Mouse (Mus musculus) heart, postnatal 25 days (tissue): ENCODE measurements at regions not wholly inside any gene's neighbourhood (a gene's known extent, or its start where the extent isn't known, plus 50 kb on each side); places are given as distances from the start of the nearest gene placed in this dataset.

ENCODE experiments used
- DNase-seq: peaks from one replicate; pipeline ENCODE4 v3.0.0; 2022; ENCODE audit warnings: low spot score
- intact Hi-C: fragments of 180-260 bp; cut with DNase I; formaldehyde crosslinking; loops from one replicate; pipeline ENCODE4 v1.15.1; 2025

DNA sequence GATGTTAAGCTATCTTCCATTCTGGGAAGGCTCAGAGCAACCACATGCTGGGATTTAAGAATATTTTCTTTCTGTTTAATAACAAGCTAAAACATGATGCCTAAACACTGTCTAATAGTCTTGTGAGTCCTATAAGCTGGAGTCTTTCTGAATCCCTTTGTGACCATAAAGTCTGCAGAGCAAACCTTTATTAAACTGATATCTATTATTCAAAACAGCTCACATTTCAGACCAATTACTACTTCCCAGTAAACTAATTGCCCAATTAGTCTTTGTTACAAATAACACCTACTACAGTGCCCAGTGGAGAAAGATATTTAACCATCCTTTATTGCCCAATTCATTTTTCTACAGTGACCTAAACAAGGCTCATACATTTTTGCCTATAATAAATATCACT, 277.7 kb downstream of the Stxbp6 start:
- intact Hi-C loops = no loop called here
- DNase-seq = no peak

DNA sequence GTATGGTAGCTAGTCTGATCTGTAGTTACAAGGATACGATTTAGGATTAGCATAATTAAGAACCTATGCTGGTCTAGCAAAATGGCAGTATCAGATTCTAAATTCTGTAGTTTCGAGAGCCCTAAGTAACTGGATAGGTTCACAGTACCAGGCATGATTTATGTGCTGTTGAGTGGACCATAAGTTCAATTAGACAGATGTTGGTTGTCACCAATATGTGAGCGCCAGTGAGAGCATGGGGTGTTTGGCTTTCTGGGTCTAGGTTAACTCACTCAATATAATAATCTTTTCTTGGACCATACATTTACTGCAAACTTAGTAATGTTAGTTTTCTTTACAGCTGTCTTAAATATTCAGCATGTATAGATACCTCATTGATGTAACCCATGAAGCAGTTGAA, 323.8 kb downstream of the Stxbp6 start:
- no peak for DNase-seq
- intact Hi-C loops = no loop called here

DNA sequence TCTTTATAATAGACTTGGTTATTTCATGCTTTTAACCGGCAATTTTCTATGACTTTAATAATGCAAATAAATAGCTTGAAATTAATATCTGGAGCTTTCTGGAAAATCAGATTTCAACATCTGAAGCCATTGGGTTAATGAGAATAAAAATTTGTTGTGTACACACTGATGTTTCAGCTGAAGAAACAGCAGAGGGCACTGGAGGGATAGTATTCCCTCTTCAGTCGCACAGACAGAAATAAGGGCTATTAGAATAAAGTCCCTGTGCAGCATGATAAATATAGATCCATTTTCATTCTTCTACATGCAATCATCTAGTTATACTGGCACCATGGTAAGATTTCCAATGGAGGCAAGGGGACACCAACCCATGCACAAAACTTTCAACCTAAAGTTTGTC, 347.7 kb downstream of the Stxbp6 start:
- intact Hi-C loops = loop anchor here (5.0 kb wide), 1 partner anchor 436 kb away; no protein-coding TSS in a partner anchor
- no peak for DNase-seq
